Mouse (Mus musculus): ENCODE data around the gene Gm21987.

The Gm21987 gene

GRCm38 (mm10) chr16:38348217-38348761 is 1.4 kb downstream of the Gm21987 start:
- DNase-seq (ENCODE audit: low spot score in 2 of 2), result no peak

GRCm38 (mm10) chr16:38349881-38350280 is 3.0 kb downstream of the Gm21987 start:
- DNase-seq (ENCODE audit: low spot score in 2 of 2), result no peak

- DNase-seq (ENCODE audit: low spot score in 2 of 2), result no peak
These were observed 3.6 kb downstream of the Gm21987 start for GRCm38 (mm10) chr16:38350361-38350855.

- no peak for DNase-seq (ENCODE audit: low spot score in 2 of 2)
These were observed 4.1 kb downstream of the Gm21987 start for GRCm38 (mm10) chr16:38350939-38351338.

- no peak for DNase-seq (ENCODE audit: low spot score in 2 of 2)
These were observed 5.2 kb downstream of the Gm21987 start for GRCm38 (mm10) chr16:38352031-38352430.

- DNase-seq (ENCODE audit: low spot score in 2 of 2), result no peak
These were observed 6.0 kb downstream of the Gm21987 start for GRCm38 (mm10) chr16:38352851-38353250.

- no peak for DNase-seq (ENCODE audit: low spot score in 2 of 2)
These were observed 6.8 kb downstream of the Gm21987 start for GRCm38 (mm10) chr16:38353642-38354041.

- no peak for DNase-seq (ENCODE audit: low spot score in 2 of 2)
These were observed 7.5 kb downstream of the Gm21987 start for GRCm38 (mm10) chr16:38354185-38354913.

GRCm38 (mm10) chr16:38358256-38358812 is 11.5 kb downstream of the Gm21987 start:
- no peak for DNase-seq (ENCODE audit: low spot score in 2 of 2)

- DNase-seq (ENCODE audit: low spot score in 2 of 2), result no peak
These were observed 12.4 kb downstream of the Gm21987 start for GRCm38 (mm10) chr16:38359241-38359640.

GRCm38 (mm10) chr16:38359857-38360256 is 13.0 kb downstream of the Gm21987 start:
- DNase-seq (ENCODE audit: low spot score in 2 of 2), result no peak

- DNase-seq (ENCODE audit: low spot score in 2 of 2), result no peak
These were observed 13.5 kb downstream of the Gm21987 start for GRCm38 (mm10) chr16:38360317-38360716.

- no peak for DNase-seq (ENCODE audit: low spot score in 2 of 2)
These were observed 15.1 kb downstream of the Gm21987 start, which contains the start of gene Popdc2 for GRCm38 (mm10) chr16:38361933-38362332. Gene Popdc2 (plus strand): TSS chr16:38362209.

GRCm38 (mm10) chr16:38362493-38363255 is 15.8 kb downstream of the Gm21987 start:
- DNase-seq (ENCODE audit: low spot score in 2 of 2), result no peak

GRCm38 (mm10) chr16:38363256-38363595 is 16.4 kb downstream of the Gm21987 start:
- DNase-seq (ENCODE audit: low spot score in 2 of 2), result no peak

- no peak for DNase-seq (ENCODE audit: low spot score in 2 of 2)
These were observed 16.8 kb downstream of the Gm21987 start for GRCm38 (mm10) chr16:38363657-38364056.

GRCm38 (mm10) chr16:38365390-38365789 is 18.6 kb downstream of the Gm21987 start:
- no peak for DNase-seq (ENCODE audit: low spot score in 2 of 2)

GRCm38 (mm10) chr16:38366231-38366630 is 19.4 kb downstream of the Gm21987 start:
- no peak for DNase-seq (ENCODE audit: low spot score in 2 of 2)

- DNase-seq (ENCODE audit: low spot score in 2 of 2), result no peak
These were observed 21.5 kb downstream of the Gm21987 start for GRCm38 (mm10) chr16:38368336-38368735.

GRCm38 (mm10) chr16:38369000-38369399 is 22.2 kb downstream of the Gm21987 start:
- no peak for DNase-seq (ENCODE audit: low spot score in 2 of 2)

GRCm38 (mm10) chr16:38369431-38369830 is 22.6 kb downstream of the Gm21987 start:
- DNase-seq (ENCODE audit: low spot score in 2 of 2), result no peak

- DNase-seq (ENCODE audit: low spot score in 2 of 2), result no peak
These were observed 23.2 kb downstream of the Gm21987 start for GRCm38 (mm10) chr16:38369992-38370484.

Measured in thymus, postnatal 10 days (tissue).